Mouse (Mus musculus): ENCODE measurements around the gene Sptan1.

GRCm38 (mm10) chr2:29964354-29965249, 758 bp upstream of the Sptan1 start:
- TF ChIP-seq CTCF (IDR thresholded peaks at IDR 0.05; ENCODE audit: control insufficient read depth, insufficient read depth, insufficient replicate concordance, low read depth, low read length), result no peak
- TF ChIP-seq POLR2A (IDR thresholded peaks at IDR 0.05; ENCODE audit: control insufficient read depth, low read depth, low read length), result no peak
